Mouse (Mus musculus) right cerebral cortex, postnatal 10 days (tissue): ENCODE data around the gene Bub1b.
"Not testable (repeated sequence)": the region's sequence is repeated elsewhere in the genome, so short reads cannot be mapped to it uniquely, and the experiment has no call there.

Experiments used
- DNase-seq, 2 experiments: peaks; one replicate each; pipeline ENCODE4 v3.0.0; 2021; ENCODE audit warnings: low spot score in 2 of 2

Bub1b gene

DNA sequence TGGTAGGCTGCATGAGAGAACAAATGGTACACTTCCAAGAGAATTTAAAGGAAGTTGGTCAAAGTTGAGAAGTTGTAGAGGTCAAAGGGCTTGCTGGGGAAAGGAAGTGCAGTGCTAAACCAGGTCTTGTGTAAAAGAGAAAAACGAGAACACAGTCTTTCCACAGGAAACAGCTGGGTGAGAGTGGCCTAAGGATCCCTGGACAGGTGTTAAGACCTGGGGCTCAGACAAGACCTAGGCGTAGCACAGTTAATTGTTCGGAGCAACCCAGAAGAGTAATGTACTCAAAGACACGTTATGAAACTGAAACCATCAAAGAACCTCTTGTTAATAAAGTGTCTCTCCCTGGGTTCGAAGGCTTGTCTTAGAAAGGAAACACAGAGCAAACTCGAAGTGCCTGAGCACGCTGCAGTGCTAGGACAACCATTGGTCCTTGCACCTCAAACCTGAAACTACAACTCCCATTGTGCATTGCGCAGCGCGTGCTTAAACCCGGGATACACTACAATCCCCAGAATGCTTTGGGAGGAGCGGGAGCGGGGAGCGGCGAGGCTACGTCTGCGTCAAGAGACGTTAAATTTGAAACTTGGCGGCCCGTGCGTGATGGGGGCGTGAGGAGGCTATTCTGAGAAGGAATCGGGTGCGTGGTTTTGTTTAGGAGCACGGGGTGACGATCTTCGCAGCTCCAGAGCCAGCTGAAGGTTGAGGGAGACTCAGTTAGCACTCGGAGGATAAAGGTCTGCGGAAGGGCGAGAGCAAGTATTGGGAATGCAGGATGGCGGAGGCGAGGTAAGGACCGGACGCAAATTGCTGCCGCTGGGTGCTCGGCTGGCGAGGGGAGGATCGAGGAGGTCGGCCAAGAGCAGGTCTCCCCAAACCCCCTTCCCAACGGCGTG lies at the start of gene Bub1b:
TSS of gene Bub1b (plus strand) at position 539 of the 896 bp plus-strand sequence.
- DNase-seq: peak; percentile 94 to 95

- DNase-seq: no peak
Observed at GRCm38 (mm10) chr2:118548421-118549221, 49.4 kb upstream of the Bub1b start.

GRCm38 (mm10) chr2:118549507-118550473 lies 48.2 kb upstream of the Bub1b start, which contains the start of gene Bmf:
TSS of gene Bmf (minus strand) at chr2:118549687.
- DNase-seq: peak; percentile 97 to 98

GRCm38 (mm10) chr2:118551606-118552005 lies 46.4 kb upstream of the Bub1b start:
- no peak for DNase-seq

GRCm38 (mm10) chr2:118554356-118554990 lies 43.5 kb upstream of the Bub1b start:
- DNase-seq: not testable (repeated sequence)

DNA sequence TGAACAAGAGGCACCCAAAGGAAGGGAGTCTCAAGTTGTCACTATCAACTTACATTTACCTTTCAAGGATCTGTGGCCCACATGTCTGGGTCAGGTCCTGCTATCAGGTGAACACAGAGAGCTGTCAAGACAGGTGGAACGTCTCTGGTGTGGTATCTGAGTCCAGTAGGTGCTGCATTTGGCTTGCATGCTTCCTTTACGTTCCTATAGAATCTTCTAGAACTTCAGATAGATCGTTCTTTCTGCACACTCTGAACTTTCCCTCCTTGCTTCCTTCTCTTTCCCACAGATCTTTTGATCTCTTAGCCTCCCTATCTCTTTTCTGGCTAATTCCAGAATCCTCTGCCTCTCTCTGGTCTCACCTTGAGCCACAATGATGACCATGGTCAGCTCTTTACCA lies 39.6 kb upstream of the Bub1b start:
- no peak for DNase-seq

DNA sequence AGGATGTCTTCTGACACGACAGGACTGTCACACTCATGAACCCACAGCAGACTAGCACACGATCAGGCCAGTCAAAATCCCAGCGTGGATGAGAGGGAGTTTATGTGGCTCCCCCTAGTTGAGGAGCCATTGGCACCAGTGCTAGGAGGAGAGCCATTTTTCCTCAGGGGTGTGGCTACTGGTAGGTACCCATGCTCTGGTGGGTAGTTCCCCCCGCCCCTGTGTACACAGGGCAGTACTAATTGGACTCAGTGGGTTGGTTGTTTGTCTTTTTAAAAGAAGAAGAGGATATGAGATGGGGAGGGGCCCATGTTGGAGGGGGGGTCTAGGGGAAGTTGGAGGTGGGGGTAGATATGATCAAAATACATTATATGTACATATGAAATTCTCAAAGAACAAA lies 36.0 kb upstream of the Bub1b start:
- no peak for DNase-seq

DNA sequence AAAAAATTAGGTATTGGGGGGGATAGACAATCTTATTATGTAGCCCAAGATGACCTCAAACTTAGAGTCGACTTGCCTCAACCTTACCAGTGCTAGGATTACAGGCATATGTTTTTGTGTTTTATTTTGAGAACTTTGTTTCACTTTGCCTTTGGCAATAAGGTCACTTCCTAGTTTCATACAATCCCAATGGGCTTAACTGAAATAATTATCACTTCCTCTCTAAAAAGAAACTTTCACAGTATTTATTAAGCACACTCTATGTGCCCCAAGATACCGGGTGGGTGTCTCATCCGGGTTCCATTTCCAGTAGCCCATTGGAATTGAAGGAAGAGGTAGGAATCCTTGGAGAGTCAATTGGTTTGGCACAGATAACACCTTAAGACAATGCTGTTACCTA lies 35.6 kb upstream of the Bub1b start:
- no peak for DNase-seq

GRCm38 (mm10) chr2:118567179-118567578 lies 30.8 kb upstream of the Bub1b start:
- DNase-seq: no peak

DNA sequence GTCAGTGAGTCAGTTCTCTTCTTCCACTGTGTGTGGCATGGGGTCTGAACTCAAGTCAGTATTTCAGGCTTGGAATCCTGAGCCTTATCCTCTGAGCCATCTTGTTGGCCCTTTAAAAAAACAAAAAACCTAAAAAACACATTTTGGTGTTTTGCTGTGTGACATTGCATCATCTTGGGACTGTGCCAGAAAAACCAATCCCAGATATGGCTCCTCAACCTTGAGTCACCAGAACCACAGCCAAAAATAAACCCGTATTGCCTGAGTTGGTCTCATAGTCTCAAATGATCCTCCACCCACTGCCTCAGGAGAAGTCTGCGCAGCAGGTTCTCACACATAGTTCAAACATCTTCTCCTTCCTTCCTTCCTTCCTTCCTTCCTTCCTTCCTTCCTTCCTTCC lies 27.1 kb upstream of the Bub1b start:
- DNase-seq: no peak

- no peak for DNase-seq
Observed at GRCm38 (mm10) chr2:118572183-118572836, 25.7 kb upstream of the Bub1b start.

DNA sequence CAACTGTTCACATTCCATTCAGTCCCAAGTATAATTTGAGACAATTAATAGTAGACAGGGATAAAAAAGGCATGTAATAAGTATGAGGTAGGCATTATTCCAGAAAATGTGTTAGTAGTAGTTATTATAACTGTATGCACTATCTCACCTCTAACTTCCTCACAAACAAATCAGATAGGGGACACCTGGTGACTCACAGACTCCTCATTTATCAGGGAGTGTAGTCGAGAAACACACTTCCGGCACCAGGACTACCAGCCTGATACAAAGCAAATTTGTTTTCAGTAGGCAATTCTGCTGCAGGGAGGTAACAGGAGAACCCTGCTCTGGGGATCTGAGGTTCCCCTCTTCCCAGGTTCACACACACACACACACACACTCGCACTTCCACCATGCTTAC lies 24.9 kb upstream of the Bub1b start:
- DNase-seq: no peak

GRCm38 (mm10) chr2:118586013-118586412 lies 12.0 kb upstream of the Bub1b start:
- DNase-seq: no peak

- no peak for DNase-seq
Observed at GRCm38 (mm10) chr2:118587686-118588085, 10.3 kb upstream of the Bub1b start.

DNA sequence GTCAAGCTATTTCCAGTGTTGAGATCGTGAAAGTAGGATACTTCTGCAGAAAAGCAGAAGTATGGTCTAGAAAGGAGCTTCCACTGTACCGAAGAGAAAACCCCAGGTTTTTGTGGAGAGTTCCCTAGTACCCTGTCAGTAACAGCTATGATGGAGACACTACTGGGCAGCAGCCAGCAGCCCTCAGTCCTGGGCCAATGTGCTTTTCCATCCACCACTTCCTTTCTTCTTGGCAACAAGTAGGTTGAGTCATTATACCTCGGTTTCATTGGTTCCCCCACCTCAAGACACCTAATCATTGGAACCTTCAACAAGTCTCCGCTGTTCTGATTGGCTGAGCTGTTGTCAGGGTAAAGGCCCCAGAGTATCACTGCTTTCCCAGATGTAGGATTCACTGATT lies 6.9 kb upstream of the Bub1b start:
- DNase-seq: no peak

DNA sequence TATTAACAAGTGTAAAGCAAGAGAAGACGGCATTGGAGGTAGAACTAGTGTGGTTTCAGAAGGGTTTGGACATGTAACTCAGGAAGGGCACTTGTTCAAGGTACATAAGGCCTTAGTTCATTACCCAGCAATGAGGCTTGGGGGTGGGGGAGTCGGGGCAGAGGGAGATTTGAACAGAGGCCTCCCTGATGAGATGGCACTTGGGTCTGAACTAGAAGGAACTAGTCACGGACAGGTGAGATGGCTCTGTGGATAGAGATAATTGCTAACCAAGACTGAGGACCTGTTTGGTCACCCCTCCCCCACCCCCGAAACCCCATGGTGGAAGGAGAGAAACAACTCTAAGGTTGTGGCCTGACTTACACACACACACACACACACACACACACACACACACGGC lies 1.1 kb downstream of the Bub1b start:
- no peak for DNase-seq

GRCm38 (mm10) chr2:118601599-118602263 lies 3.7 kb downstream of the Bub1b start:
- no peak for DNase-seq

DNA sequence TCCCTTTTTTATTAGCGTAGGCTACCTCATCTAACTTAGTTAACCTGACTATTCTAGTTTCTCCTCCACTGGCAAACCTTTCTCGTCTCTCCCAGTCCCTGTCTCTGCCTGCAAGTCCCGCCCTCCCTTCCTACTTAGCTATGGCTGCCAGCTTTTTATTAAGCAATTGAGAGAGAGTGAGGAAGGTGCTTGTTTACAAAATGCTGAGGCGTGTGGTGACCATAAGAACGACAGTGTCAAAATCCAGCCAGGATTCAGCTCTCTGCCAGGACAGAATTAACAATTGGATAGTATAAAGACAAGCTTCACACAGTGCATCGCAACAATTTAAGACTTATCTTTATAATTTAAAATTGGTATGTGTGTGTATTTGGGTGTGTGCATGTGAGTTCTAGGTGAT lies 6.1 kb downstream of the Bub1b start:
- DNase-seq: no peak

- DNase-seq: no peak
Observed at GRCm38 (mm10) chr2:118606032-118606431, 8.0 kb downstream of the Bub1b start.

DNA sequence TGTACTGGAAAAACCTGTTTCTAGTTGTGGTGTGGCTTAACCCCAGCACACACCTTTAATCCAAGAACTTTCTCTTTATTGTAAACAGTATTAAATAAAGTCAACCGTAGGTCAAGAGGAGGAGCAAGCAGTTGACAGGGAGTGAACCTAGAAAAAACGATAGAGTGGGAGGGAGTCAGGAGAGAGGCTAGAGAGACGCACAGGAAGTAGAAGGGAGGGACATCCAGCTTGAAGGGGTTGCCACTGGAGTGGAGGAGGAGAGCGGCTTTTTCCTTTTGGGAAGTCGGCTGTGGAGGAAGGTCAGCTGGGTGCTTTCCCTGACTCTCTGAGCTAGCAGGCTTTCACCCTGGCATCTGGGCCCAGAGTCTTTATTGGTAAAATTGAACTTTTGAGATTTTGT lies 9.0 kb downstream of the Bub1b start:
- no peak for DNase-seq
